Mouse (Mus musculus) C2C12 (cell line): ENCODE measurements at regions not wholly inside any gene's neighbourhood (a gene's known extent, or its start where the extent isn't known, plus 50 kb on each side); places are given as distances from the start of the nearest gene placed in this dataset.

ENCODE experiments used
- H3K27me3 ChIP-seq: one replicate; pipeline ENCODE4 v1.6.1; 2011; ENCODE audit not compliant: control insufficient read depth, insufficient read depth, insufficient read length
- H3K36me3 ChIP-seq: one replicate; pipeline ENCODE4 v1.6.1; 2011; ENCODE audit not compliant: control insufficient read depth, insufficient read depth
- H3K4me3 ChIP-seq: one replicate; pipeline ENCODE4 v1.5.1; 2011; ENCODE audit warnings: mild to moderate bottlenecking, control low read depth; ENCODE audit not compliant: poor library complexity, insufficient read depth, severe bottlenecking
- H3K79me2 ChIP-seq: one replicate; pipeline ENCODE4 v1.6.1; 2011; ENCODE audit not compliant: control insufficient read depth, insufficient read depth
- H3K79me3 ChIP-seq: one replicate; pipeline ENCODE4 v1.6.1; 2011; ENCODE audit warnings: low read depth, control low read depth
- H3ac ChIP-seq: one replicate; pipeline ENCODE3; 2011; ENCODE audit warnings: low read depth; ENCODE audit not compliant: control insufficient read depth, insufficient read length
- CEBPB ChIP-seq: IDR thresholded peaks from one replicate; pipeline ENCODE4 v1.6.1; 2011; ENCODE audit warnings: low read depth, mild to moderate bottlenecking, control low read depth, moderate library complexity
- CTCF ChIP-seq: IDR thresholded peaks from one replicate; pipeline ENCODE4 v1.5.1; 2011; ENCODE audit not compliant: control insufficient read depth, insufficient read depth, insufficient read length
- FOSL1 ChIP-seq: IDR thresholded peaks from one replicate; pipeline ENCODE4 v1.8.0; 2011; ENCODE audit warnings: mild to moderate bottlenecking, low read length; ENCODE audit not compliant: poor library complexity, insufficient read depth, severe bottlenecking
- MAX ChIP-seq: IDR thresholded peaks from one replicate; pipeline ENCODE4 v1.6.1; 2011; ENCODE audit warnings: mild to moderate bottlenecking, control low read depth
- MYOD1 ChIP-seq: IDR thresholded peaks from one replicate; pipeline ENCODE4 v1.6.1; 2011; ENCODE audit warnings: low read depth; ENCODE audit not compliant: control insufficient read depth, insufficient read length
- MYOG ChIP-seq: IDR thresholded peaks from one replicate; pipeline ENCODE4 v1.6.1; 2011; ENCODE audit not compliant: control insufficient read depth, insufficient read length; ENCODE audit errors: extremely low read depth
- USF1 ChIP-seq: IDR thresholded peaks from one replicate; pipeline ENCODE4 v1.6.1; 2011; ENCODE audit warnings: low read depth, mild to moderate bottlenecking, control low read depth, moderate library complexity

DNA sequence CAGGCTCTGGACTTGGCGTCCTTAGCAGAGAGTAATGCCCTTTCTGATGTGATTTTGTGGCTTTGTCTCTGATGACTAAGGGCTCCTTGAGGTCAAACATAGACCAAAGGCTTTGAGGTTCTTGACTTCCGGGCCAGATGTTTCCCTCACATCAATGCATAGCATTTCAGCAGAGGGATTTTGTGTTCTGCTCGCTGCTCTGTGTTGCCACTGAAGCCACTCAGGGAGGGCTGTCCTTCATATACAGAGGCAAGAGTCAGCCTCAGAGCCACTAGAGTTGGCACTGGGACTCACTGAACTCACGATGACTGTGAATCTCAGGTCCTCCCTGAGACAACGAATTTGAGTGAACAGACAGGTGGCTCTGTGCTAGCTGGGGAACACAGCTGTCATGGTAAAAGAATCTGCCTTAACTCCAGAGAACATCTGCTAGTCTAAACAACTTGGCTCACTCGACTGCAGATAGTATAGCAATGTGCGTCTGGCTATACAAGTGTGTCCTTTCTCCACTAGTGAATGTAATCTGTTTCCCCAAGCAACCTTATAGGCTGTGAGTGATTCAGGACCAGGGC, 74.3 kb downstream of the Gp2 start:
- TF ChIP-seq FOSL1 (no peak), CEBPB (no peak), MYOD1 (no peak), MYOG (no peak), CTCF (no peak), MAX (no peak), USF1 (no peak)
- Histone ChIP-seq H3ac (no peak overlapping the region), H3K79me3 (no peaks in the 10 kb centered on the region), H3K27me3 (no peaks in the 10 kb centered on the region), H3K79me2 (no peaks in the 10 kb centered on the region), H3K4me3 (no peak overlapping the region), H3K36me3 (no peaks in the 10 kb centered on the region)

- H3K4me3 ChIP-seq = no peak overlapping the region
- TF ChIP-seq MYOD1 (no peak), CEBPB (no peak), MAX (no peak), USF1 (no peak), CTCF (no peak), FOSL1 (no peak), MYOG (no peak)
- no peaks in the 10 kb centered on the region for H3K79me2 ChIP-seq
- no peaks in the 10 kb centered on the region for H3K27me3 ChIP-seq
- no peaks in the 10 kb centered on the region for H3K36me3 ChIP-seq
- H3K79me3 ChIP-seq = no peaks in the 10 kb centered on the region
- H3ac ChIP-seq = no peak overlapping the region
Measured at GRCm38 (mm10) chr7:119379935-119380334, 79.2 kb downstream of the Gp2 start.

DNA sequence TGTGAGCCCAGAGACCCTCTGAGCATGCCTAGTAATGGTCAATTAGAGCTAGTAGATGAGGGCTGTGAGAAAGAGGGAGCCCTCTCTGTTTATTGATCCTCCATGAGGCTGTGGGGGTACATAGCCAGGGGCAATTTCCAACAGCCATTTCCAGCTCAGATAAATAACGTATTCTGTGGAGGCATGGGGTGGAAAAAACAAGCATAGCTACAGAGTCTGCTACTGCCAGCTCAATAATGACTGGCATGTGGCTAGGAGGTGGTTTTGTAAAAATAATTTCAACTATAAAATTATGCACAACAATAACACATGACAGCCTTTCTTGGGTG, 94.9 kb downstream of the Gp2 start:
- Histone ChIP-seq H3K36me3 (no peaks in the 10 kb centered on the region), H3ac (no peak overlapping the region), H3K79me3 (no peaks in the 10 kb centered on the region), H3K27me3 (no peaks in the 10 kb centered on the region), H3K4me3 (no peak overlapping the region), H3K79me2 (no peaks in the 10 kb centered on the region)
- TF ChIP-seq USF1 (no peak), FOSL1 (no peak), MAX (no peak), CEBPB (no peak), CTCF (no peak), MYOD1 (no peak), MYOG (no peak)

DNA sequence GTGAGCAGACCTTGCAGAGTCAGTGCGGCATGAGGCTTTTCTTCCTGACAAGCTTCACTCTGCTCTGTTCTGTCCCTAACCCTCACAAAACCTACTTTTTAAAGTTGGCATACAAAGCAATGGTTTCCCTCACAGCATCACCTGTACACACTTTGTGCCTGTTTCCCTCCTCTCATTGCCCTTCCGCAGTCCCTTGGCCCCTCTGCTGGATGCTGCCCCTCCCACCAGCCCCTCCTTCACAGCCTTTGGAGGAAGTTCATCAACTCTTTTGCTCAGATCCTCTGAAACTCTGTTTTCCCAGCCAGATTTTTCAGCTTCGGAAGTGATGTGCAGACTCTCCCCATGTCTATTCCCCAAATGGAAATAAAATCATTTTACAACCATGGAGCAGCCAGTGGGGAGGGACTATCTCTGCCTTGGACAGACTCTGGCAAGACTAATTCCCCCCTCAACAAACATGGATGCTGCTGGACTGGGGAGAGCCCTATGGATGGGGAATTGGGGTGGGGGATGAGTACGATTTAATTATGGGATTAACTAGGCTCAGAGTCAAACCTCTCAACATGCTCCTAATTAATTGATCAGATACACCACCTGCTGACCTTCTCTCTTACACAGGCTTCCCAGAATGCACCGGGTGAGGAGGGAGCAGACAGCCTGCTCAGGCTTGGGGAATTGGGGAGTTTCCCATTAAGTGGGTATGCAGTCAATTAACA, 95.4 kb downstream of the Gp2 start:
- Histone ChIP-seq H3K27me3 (no peaks in the 10 kb centered on the region), H3ac (no peak overlapping the region), H3K79me2 (no peaks in the 10 kb centered on the region), H3K79me3 (no peaks in the 10 kb centered on the region), H3K36me3 (no peaks in the 10 kb centered on the region), H3K4me3 (no peak overlapping the region)
- TF ChIP-seq MAX = no peak
- no peak for TF ChIP-seq MYOD1
- TF ChIP-seq USF1 = no peak
- TF ChIP-seq CTCF = no peak
- no peak for TF ChIP-seq CEBPB
- no peak for TF ChIP-seq MYOG
- no peak for TF ChIP-seq FOSL1

DNA sequence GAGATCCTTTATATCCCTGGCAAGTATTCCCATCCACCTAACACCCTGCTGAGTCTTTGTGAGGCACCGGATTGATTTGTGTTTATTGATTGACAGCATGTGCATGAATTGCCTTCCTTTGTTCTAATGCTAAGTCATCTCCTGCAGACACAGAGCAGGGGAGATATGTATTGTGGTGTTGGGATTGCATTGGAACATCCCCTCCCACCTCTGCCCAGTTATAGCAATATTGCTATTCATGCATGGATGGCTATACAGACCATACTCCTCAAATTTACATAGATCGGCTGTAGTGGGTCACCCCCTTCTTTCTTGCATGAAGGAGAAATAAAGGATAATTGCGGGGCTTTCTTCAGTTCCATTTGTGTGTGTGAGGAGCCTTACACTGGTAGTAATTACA, 101.7 kb downstream of the Gp2 start:
- Histone ChIP-seq H3K79me2 (no peaks in the 10 kb centered on the region), H3K36me3 (no peaks in the 10 kb centered on the region), H3K79me3 (no peaks in the 10 kb centered on the region), H3K4me3 (no peak overlapping the region), H3ac (no peak overlapping the region), H3K27me3 (no peaks in the 10 kb centered on the region)
- no peak for TF ChIP-seq USF1
- TF ChIP-seq MAX = no peak
- TF ChIP-seq MYOG = no peak
- TF ChIP-seq CEBPB = no peak
- no peak for TF ChIP-seq FOSL1
- TF ChIP-seq MYOD1 = no peak
- no peak for TF ChIP-seq CTCF

- Histone ChIP-seq H3K79me2 (no peaks in the 10 kb centered on the region), H3K36me3 (no peaks in the 10 kb centered on the region)
Measured at GRCm38 (mm10) chr7:119356251-119356650, 102.8 kb downstream of the Gp2 start.

More at GRCm38 (mm10) chr7:119356251-119356650, 102.8 kb downstream of the Gp2 start:
- no peak overlapping the region for H3K4me3 ChIP-seq
- TF ChIP-seq CEBPB (no peak), USF1 (no peak), FOSL1 (no peak), MYOG (no peak), MAX (no peak), MYOD1 (no peak), CTCF (no peak)
- H3K27me3 ChIP-seq = no peaks in the 10 kb centered on the region
- H3K79me3 ChIP-seq = no peaks in the 10 kb centered on the region
- H3ac ChIP-seq = no peak overlapping the region
